Mouse (Mus musculus) stomach, embryonic 16.5 days (tissue): Measurements from ENCODE around the gene Clasp2. TPM values are rescaled to one million over a fixed set of nuclear protein-coding genes. Genes with fewer than 3 reads are reported as not detected.
"Not testable (repeated sequence)": the region's sequence is repeated elsewhere in the genome, so short reads cannot be mapped to it uniquely, and the experiment has no call there.

ENCODE experiments used
- ATAC-seq: fragments of 200-750 bp; cut with Nextera tagmentation; 2 replicates; pipeline ENCODE4 v1.8.0; 2017; ENCODE audit warnings: moderate number of reproducible peaks, moderate TSS enrichment; ENCODE audit not compliant: insufficient read depth, low FRiP score
- H3K27ac ChIP-seq: fragments of 300-500 bp; sonication (generic); 2 replicates; pipeline ENCODE4 v1.5.1; 2014; ENCODE audit warnings: low read length
- H3K27me3 ChIP-seq: fragments of 300-500 bp; sonication (generic); 2 replicates; pipeline ENCODE4 v1.6.1; 2014; ENCODE audit warnings: low read length, control low read depth, mixed read lengths; ENCODE audit not compliant: control insufficient read depth, insufficient read depth
- H3K36me3 ChIP-seq: fragments of 300-500 bp; sonication (generic); 2 replicates; pipeline ENCODE4 v1.6.1; 2014; ENCODE audit warnings: low read length; ENCODE audit not compliant: control insufficient read depth, insufficient read depth
- H3K4me1 ChIP-seq: fragments of 300-500 bp; sonication (generic); 2 replicates; pipeline ENCODE4 v1.6.1; 2014; ENCODE audit warnings: low read length, control low read depth, mixed read lengths; ENCODE audit not compliant: control insufficient read depth, insufficient read depth
- H3K4me2 ChIP-seq: fragments of 300-500 bp; sonication (generic); 2 replicates; pipeline ENCODE4 v1.6.1; 2014; ENCODE audit warnings: low read depth, low read length, mixed read lengths
- H3K4me3 ChIP-seq: fragments of 300-500 bp; sonication (generic); replicated peaks from 2 replicates; pipeline ENCODE4 v1.5.1; 2014; ENCODE audit warnings: mild to moderate bottlenecking, low read length
- H3K9ac ChIP-seq: fragments of 300-500 bp; sonication (generic); 2 replicates; pipeline ENCODE4 v1.6.1; 2014; ENCODE audit warnings: low read length
- H3K9me3 ChIP-seq: fragments of 300-500 bp; sonication (generic); replicated peaks from 2 replicates; pipeline ENCODE4 v1.6.1; 2016; ENCODE audit warnings: low read length, control low read depth; ENCODE audit not compliant: control insufficient read depth
- WGBS: fragments of 180-500 bp; shearing (Covaris S2); extraction: QIAGEN DNeasy Blood & Tissue Kit; methylation state at CpG from one replicate; pipeline ENCODE4 v1.1.7; 2014; 5-methylcytosine and 5-hydroxymethylcytosine counted together
- polyA plus RNA-seq: library from polyadenylated mRNA; unstranded; fragments of >200 nt; fragmentation: Nextera tagmentation; extraction: Ambion mirVana; gene quantifications from 2 replicates; pipeline ENCODE4 v1.2.1, GENCODE M21; 2015

The Clasp2 gene
- polyA plus RNA-seq, 1 experiment from 2014 or later = 25.0 TPM

GRCm38 (mm10) chr9:113780863-113781262 lies 39.6 kb downstream of the Clasp2 start:
- no peak overlapping the region for H3K27ac ChIP-seq
- ATAC-seq = no peak

GRCm38 (mm10) chr9:113782362-113783005 lies 41.2 kb downstream of the Clasp2 start:
- no peak overlapping the region for H3K4me3 ChIP-seq
- H3K27ac ChIP-seq = no peak overlapping the region
- H3K4me2 ChIP-seq = no peak overlapping the region
- WGBS = 43% methylated on average over 4 of the region's 4 CpGs
- no peaks in the 10 kb centered on the region for H3K9me3 ChIP-seq
- H3K4me1 ChIP-seq = no peaks in the 10 kb centered on the region
- no peak overlapping the region for H3K9ac ChIP-seq
- no peak for ATAC-seq
- no peaks in the 10 kb centered on the region for H3K27me3 ChIP-seq
- no peaks in the 10 kb centered on the region; the same call in 1 of the 2 replicates for H3K36me3 ChIP-seq

More at GRCm38 (mm10) chr9:113780863-113781262, 39.6 kb downstream of the Clasp2 start:
- Histone ChIP-seq H3K4me2 (no peak overlapping the region), H3K9me3 (no peaks in the 10 kb centered on the region), H3K4me3 (no peak overlapping the region), H3K36me3 (no peaks in the 10 kb centered on the region), H3K9ac (no peak overlapping the region), H3K4me1 (no peaks in the 10 kb centered on the region), H3K27me3 (no peaks in the 10 kb centered on the region)
- WGBS = 79% methylated on average over 3 of the region's 3 CpGs

- H3K4me2 ChIP-seq = no peak overlapping the region
- H3K27ac ChIP-seq = no peak overlapping the region
- 68% methylated on average over 5 of the region's 5 CpGs for WGBS
- H3K9ac ChIP-seq = no peak overlapping the region
- H3K27me3 ChIP-seq = no peaks in the 10 kb centered on the region
- no peaks in the 10 kb centered on the region for H3K4me1 ChIP-seq
- H3K36me3 ChIP-seq = peaks cover 3% of the 10 kb centered on the region; the same call in 1 of the 2 replicates
- no peak for ATAC-seq
- H3K4me3 ChIP-seq = no peak overlapping the region
- H3K9me3 ChIP-seq = no peaks in the 10 kb centered on the region
Observed at GRCm38 (mm10) chr9:113783674-113784073, 42.4 kb downstream of the Clasp2 start.

- not testable (repeated sequence) for ATAC-seq, H3K4me2 ChIP-seq
Observed at GRCm38 (mm10) chr9:113789283-113789682, 48.0 kb downstream of the Clasp2 start.

GRCm38 (mm10) chr9:113792651-113793512 lies 51.6 kb downstream of the Clasp2 start:
- Histone ChIP-seq H3K9ac (peak overlapping the region; percentile 60), H3K36me3 (no peaks in the 10 kb centered on the region), H3K9me3 (no peaks in the 10 kb centered on the region), H3K4me2 (peak overlapping the region; percentile 63), H3K27me3 (no peaks in the 10 kb centered on the region), H3K4me3 (peak overlapping the region; percentile 48), H3K4me1 (peaks cover 12% of the 10 kb centered on the region), H3K27ac (peak overlapping the region; percentile 82)
- ATAC-seq = peak; percentile 89
- 2% methylated on average over 17 of the region's 17 CpGs for WGBS

More at GRCm38 (mm10) chr9:113789283-113789682, 48.0 kb downstream of the Clasp2 start:
- not testable (repeated sequence) for H3K9me3 ChIP-seq, H3K9ac ChIP-seq, H3K4me3 ChIP-seq, H3K27ac ChIP-seq, H3K36me3 ChIP-seq, H3K27me3 ChIP-seq
- WGBS = 56% methylated on average over 4 of the region's 6 CpGs
- H3K4me1 ChIP-seq = peaks cover 12% of the 10 kb centered on the region

- H3K4me1 ChIP-seq = peaks cover 12% of the 10 kb centered on the region
- H3K9me3 ChIP-seq = no peaks in the 10 kb centered on the region
- H3K27me3 ChIP-seq = no peaks in the 10 kb centered on the region
- 42% methylated on average over 3 of the region's 3 CpGs for WGBS
- H3K4me3 ChIP-seq = peak overlapping the region; percentile 48
- 0 out of 2 replicates have a peak overlapping the region, but pooled peaks have one; percentile 82 for H3K27ac ChIP-seq
- no peaks in the 10 kb centered on the region for H3K36me3 ChIP-seq
- no peak for ATAC-seq
- peak overlapping the region; percentile 34 for H3K9ac ChIP-seq
- peak overlapping the region; percentile 63 for H3K4me2 ChIP-seq
Observed at GRCm38 (mm10) chr9:113793513-113793905, 52.2 kb downstream of the Clasp2 start.

GRCm38 (mm10) chr9:113793966-113794365 lies 52.7 kb downstream of the Clasp2 start:
- no peaks in the 10 kb centered on the region for H3K9me3 ChIP-seq
- no peak overlapping the region for H3K4me3 ChIP-seq
- 71% methylated on average over 2 of the region's 2 CpGs for WGBS

GRCm38 (mm10) chr9:113797206-113797605 lies 55.9 kb downstream of the Clasp2 start:
- no peaks in the 10 kb centered on the region for H3K27me3 ChIP-seq
- no peak for ATAC-seq

More at GRCm38 (mm10) chr9:113793966-113794365, 52.7 kb downstream of the Clasp2 start:
- Histone ChIP-seq H3K36me3 (no peaks in the 10 kb centered on the region), H3K9ac (no peak overlapping the region), H3K4me2 (no peak overlapping the region), H3K27me3 (no peaks in the 10 kb centered on the region), H3K4me1 (peaks cover 12% of the 10 kb centered on the region), H3K27ac (no peak overlapping the region)
- no peak for ATAC-seq

GRCm38 (mm10) chr9:113800671-113801070 lies 59.4 kb downstream of the Clasp2 start:
- Histone ChIP-seq H3K27ac (no peak overlapping the region), H3K4me2 (no peak overlapping the region), H3K4me1 (no peaks in the 10 kb centered on the region), H3K9me3 (no peaks in the 10 kb centered on the region), H3K36me3 (no peaks in the 10 kb centered on the region), H3K27me3 (no peaks in the 10 kb centered on the region), H3K9ac (no peak overlapping the region), H3K4me3 (no peak overlapping the region)
- ATAC-seq = no peak
- 88% methylated on average over 3 of the region's 3 CpGs for WGBS

More at GRCm38 (mm10) chr9:113797206-113797605, 55.9 kb downstream of the Clasp2 start:
- H3K4me3 ChIP-seq = no peak overlapping the region
- H3K36me3 ChIP-seq = no peaks in the 10 kb centered on the region
- peaks cover 5% of the 10 kb centered on the region for H3K4me1 ChIP-seq
- H3K9ac ChIP-seq = no peak overlapping the region
- no peaks in the 10 kb centered on the region for H3K9me3 ChIP-seq
- H3K27ac ChIP-seq = no peak overlapping the region
- no peak overlapping the region for H3K4me2 ChIP-seq
- WGBS = 78% methylated on average over 5 of the region's 5 CpGs
